Mouse (Mus musculus) midbrain, embryonic 14.5 days (tissue): ENCODE data around the gene Bcl7c. TPM values are rescaled to one million over a fixed set of nuclear protein-coding genes. Genes with fewer than 3 reads are reported as not detected.

ENCODE experiments used
- ATAC-seq: fragments of 200-750 bp; cut with Nextera tagmentation; 2 replicates; pipeline ENCODE4 v1.8.0; 2017; ENCODE audit warnings: moderate number of reproducible peaks, moderate library complexity; ENCODE audit not compliant: low FRiP score, low TSS enrichment
- DNase-seq: peaks from one replicate; pipeline ENCODE4 v3.0.0-alpha.2; 2015
- H3K27ac ChIP-seq: fragments of 300-500 bp; sonication (generic); replicated peaks from 2 replicates; pipeline ENCODE4 v1.5.1; 2014; ENCODE audit warnings: mild to moderate bottlenecking, low read depth, low read length, moderate library complexity
- H3K27me3 ChIP-seq: fragments of 300-500 bp; sonication (generic); 2 replicates; pipeline ENCODE4 v1.6.1; 2014; ENCODE audit warnings: low read length, control low read depth, mixed read lengths; ENCODE audit not compliant: control insufficient read depth, insufficient read depth
- H3K36me3 ChIP-seq: fragments of 300-500 bp; sonication (generic); 2 replicates; pipeline ENCODE4 v1.6.1; 2014; ENCODE audit warnings: low read length, control low read depth; ENCODE audit not compliant: control insufficient read depth, insufficient read depth
- H3K4me1 ChIP-seq: fragments of 300-500 bp; sonication (generic); 2 replicates; pipeline ENCODE4 v1.6.1; 2014; ENCODE audit warnings: mild to moderate bottlenecking, antibody characterized with exemption, low read length, control low read depth; ENCODE audit not compliant: control insufficient read depth, insufficient read depth
- H3K4me2 ChIP-seq: fragments of 300-500 bp; sonication (generic); 2 replicates; pipeline ENCODE4 v1.6.1; 2014; ENCODE audit warnings: mild to moderate bottlenecking, low read length, moderate library complexity
- H3K4me3 ChIP-seq: fragments of 300-500 bp; sonication (generic); replicated peaks from 2 replicates; pipeline ENCODE4 v1.5.1; 2014; ENCODE audit warnings: low read depth, low read length
- H3K9ac ChIP-seq: fragments of 300-500 bp; sonication (generic); replicated peaks from 2 replicates; pipeline ENCODE4 v1.6.1; 2014; ENCODE audit warnings: mild to moderate bottlenecking, low read length, moderate library complexity
- H3K9me3 ChIP-seq: fragments of 300-500 bp; sonication (generic); 2 replicates; pipeline ENCODE4 v1.6.1; 2016; ENCODE audit warnings: low read length, control low read depth, mixed read lengths; ENCODE audit not compliant: control insufficient read depth
- WGBS: fragments of 180-500 bp; shearing (Covaris S2); extraction: QIAGEN DNeasy Blood & Tissue Kit; methylation state at CpG from one replicate; pipeline ENCODE4 v1.1.7; 2014; 5-methylcytosine and 5-hydroxymethylcytosine counted together
- polyA plus RNA-seq: library from polyadenylated mRNA; unstranded; fragments of >200 nt; fragmentation: Nextera tagmentation; extraction: Ambion mirVana; gene quantifications from 2 replicates; pipeline ENCODE4 v1.2.1, GENCODE M21; 2014

Bcl7c gene
- polyA plus RNA-seq, 1 experiment from 2014 or later: 54.0 TPM

DNA sequence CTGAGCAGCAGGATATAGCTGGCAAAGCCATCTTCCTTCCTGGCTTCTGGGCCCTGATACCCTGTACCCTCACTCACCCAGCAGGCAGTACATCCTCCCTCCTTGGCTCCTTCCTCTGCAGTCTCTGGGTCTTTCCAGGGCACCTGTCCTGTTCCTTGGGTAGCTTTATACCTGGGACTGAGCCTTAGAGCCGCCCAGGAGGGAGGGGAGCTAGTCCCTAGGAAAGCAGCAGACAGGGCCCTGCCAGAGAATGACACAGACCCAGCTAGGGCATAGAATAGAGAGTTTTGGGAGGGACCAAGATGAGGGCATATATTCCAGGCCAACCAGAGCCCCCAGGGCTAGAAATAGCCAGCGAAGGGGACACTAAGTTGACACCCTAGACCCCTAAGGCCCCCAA, 16.8 kb upstream of the Bcl7c start:
- no peaks in the 10 kb centered on the region for H3K9me3 ChIP-seq
- no peak overlapping the region for H3K27ac ChIP-seq
- WGBS: 34% methylated on average over 2 of the region's 2 CpGs
- H3K27me3 ChIP-seq: no peaks in the 10 kb centered on the region
- no peaks in the 10 kb centered on the region for H3K4me1 ChIP-seq
- no peak for DNase-seq
- no peak overlapping the region for H3K9ac ChIP-seq
- no peak overlapping the region for H3K4me2 ChIP-seq
- H3K4me3 ChIP-seq: no peak overlapping the region
- H3K36me3 ChIP-seq: no peaks in the 10 kb centered on the region
- ATAC-seq: no peak

DNA sequence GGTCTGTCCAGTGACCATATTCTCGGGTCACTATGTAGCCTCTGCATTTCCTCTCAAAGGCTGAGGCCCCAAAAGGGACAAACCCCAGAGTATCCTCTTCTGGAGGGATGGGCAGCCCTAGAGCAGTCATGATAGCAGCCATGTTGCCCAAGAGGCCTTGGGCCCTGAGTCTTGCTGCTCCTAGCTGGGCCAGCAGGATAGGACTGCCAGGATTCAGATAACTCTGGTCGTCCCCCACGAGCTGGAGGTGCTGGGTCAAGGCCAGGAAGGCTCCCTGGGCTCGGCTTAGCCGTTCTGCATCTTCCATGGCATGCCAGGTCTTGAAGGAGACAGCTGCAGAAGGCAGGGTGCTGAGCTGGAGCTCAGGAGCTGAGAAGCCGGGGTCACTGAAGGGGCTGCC, 10.5 kb upstream of the Bcl7c start:
- Histone ChIP-seq H3K27me3 (no peaks in the 10 kb centered on the region), H3K4me2 (no peak overlapping the region), H3K36me3 (no peaks in the 10 kb centered on the region), H3K4me3 (no peak overlapping the region), H3K27ac (no peak overlapping the region), H3K9ac (no peak overlapping the region), H3K9me3 (no peaks in the 10 kb centered on the region), H3K4me1 (peaks cover 7% of the 10 kb centered on the region)
- DNase-seq (no peak), ATAC-seq (no peak)
- WGBS: 91% methylated on average over 6 of the region's 6 CpGs

DNA sequence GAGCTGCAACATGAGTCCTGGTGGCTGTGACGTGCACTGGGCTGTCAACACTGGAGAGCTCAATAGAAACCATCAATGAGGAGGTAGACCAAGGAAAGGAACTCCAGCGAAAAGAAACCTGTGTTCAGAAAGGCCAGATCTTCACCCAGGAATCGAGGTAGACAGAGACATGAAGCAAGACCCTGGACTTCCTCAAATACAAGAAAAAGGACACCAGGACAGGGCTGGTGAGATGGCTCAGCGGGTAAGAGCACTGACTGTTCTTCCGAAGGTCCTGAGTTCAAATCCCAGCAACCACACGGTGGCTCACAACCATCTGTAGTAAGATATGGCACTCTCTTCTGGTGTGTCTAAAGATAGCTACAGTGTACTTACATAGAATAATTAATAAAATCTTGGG, 9.6 kb upstream of the Bcl7c start:
- 92% methylated on average over 6 of the region's 6 CpGs for WGBS
- Histone ChIP-seq H3K9me3 (no peaks in the 10 kb centered on the region), H3K36me3 (no peaks in the 10 kb centered on the region), H3K4me1 (peaks cover 7% of the 10 kb centered on the region), H3K4me3 (no peak overlapping the region), H3K9ac (no peak overlapping the region), H3K27ac (no peak overlapping the region), H3K27me3 (no peaks in the 10 kb centered on the region), H3K4me2 (no peak overlapping the region)
- DNase-seq (no peak), ATAC-seq (no peak)

DNA sequence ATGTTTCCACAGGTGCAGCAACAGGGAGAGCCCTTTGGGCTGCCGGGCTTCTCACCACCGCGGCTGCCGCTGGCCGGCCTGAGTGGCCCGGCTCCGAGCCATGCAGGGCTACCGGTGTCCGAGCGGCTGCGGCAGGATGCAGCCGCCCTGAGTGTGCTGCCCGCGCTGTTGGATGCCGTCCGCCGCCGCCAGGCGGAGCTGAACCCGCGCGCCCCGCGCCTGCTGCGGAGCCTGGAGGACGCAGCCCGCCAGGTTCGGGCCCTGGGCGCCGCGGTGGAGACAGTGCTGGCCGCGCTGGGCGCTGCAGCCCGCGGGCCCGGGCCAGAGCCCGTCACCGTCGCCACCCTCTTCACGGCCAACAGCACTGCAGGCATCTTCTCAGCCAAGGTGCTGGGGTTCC, 8.3 kb upstream of the Bcl7c start:
- WGBS: 1% methylated on average over 41 of the region's 41 CpGs
- peak; percentile 78 for DNase-seq
- H3K4me1 ChIP-seq: peaks cover 7% of the 10 kb centered on the region
- peak overlapping the region; percentile 30 for H3K4me3 ChIP-seq
- no peaks in the 10 kb centered on the region for H3K27me3 ChIP-seq
- no peak overlapping the region for H3K27ac ChIP-seq
- H3K36me3 ChIP-seq: no peaks in the 10 kb centered on the region
- no peaks in the 10 kb centered on the region for H3K9me3 ChIP-seq
- peak overlapping the region; percentile 56 for H3K4me2 ChIP-seq
- peak; percentile 18; the same call in 1 of the 2 replicates for ATAC-seq
- H3K9ac ChIP-seq: peak overlapping the region; percentile 49

DNA sequence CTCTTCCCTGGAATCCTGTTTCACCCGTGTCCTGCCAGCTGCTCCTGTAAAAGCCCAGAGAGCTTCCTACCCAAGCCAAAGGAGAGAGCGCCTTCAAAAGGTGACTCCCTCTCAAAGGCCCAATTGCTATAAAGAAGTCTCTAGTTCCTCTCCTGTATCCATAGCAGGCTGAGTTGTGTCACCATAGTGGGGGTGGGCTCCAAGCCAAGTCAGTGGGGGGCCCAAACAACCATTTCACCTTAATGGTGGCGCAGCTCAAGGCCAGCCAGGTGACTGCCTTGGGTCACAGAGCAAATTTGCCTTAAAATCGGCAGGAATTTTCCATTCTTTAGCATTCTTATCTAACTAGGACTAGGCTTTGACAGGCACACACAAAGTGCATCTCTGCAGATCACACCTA, 6.1 kb upstream of the Bcl7c start:
- Histone ChIP-seq H3K9ac (no peak overlapping the region), H3K4me2 (no peak overlapping the region), H3K4me3 (no peak overlapping the region), H3K27ac (no peak overlapping the region), H3K36me3 (no peaks in the 10 kb centered on the region), H3K27me3 (no peaks in the 10 kb centered on the region), H3K9me3 (no peaks in the 10 kb centered on the region), H3K4me1 (peaks cover 7% of the 10 kb centered on the region)
- no peak for DNase-seq
- no peak for ATAC-seq
- WGBS: 87% methylated on average over 4 of the region's 4 CpGs

DNA sequence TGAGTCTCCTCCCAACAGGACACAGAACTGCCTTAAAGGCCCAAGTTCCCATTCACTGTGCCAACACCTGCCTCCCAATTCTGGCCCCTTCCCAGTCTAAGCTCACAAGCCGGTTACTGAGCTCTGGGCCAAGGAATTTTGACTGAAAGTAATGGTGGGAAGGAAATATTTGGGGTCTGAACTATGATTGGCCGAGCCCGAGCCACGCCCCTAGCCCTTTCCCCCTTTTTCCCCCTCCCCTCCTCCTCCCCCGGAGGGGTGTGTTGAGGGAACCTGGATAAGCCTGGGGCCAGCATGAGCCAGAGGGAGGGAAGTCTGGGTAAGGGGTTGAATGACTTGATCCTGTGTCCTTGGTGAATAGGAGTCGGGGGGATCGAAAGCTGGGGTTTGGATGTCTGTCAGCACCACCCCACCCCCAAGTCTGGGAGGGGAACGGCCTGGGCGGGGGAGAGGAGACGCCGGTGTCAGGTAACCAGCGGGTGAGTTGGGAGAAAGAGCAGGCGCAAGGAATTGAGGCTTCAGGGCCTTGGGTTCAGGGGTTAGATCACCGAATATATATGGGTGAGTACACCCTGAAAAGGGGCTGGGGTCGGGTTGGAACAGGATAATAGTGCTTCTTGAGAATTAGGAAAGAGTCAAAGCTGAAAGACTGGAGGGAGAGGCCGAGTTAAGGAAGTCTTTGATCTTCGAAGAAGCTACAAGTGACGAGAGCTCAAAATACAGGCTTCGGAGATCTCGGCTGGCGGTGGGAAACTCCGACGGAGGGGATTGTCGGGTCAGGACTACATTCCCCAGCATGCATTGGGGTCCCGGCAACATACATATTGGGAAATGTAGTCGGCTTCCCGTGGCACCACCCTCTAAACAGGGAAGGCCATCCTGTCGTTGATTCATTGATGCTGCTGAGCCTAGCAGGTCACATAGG, 4.0 kb upstream of the Bcl7c start, which contains the start of gene Ctf1:
TSS of gene Ctf1 (plus strand) at position 276 of the 925 bp plus-strand sequence.
- 1% methylated on average over 28 of the region's 28 CpGs for WGBS
- Histone ChIP-seq H3K4me2 (peak within 1 kb of the TSS; percentile 54), H3K36me3 (no peaks in the 10 kb centered on the region), H3K27me3 (no peaks in the 10 kb centered on the region), H3K4me3 (peak within 1 kb of the TSS; percentile 21), H3K9me3 (no peaks in the 10 kb centered on the region), H3K27ac (peak within 1 kb of the TSS; percentile 32; the same call in 1 of the 2 replicates), H3K9ac (no peak within 1 kb of the TSS), H3K4me1 (peaks cover 15% of the 10 kb centered on the region)
- ATAC-seq: peak; percentile 66; the same call in 1 of the 2 replicates
- DNase-seq: peak; percentile 91

DNA sequence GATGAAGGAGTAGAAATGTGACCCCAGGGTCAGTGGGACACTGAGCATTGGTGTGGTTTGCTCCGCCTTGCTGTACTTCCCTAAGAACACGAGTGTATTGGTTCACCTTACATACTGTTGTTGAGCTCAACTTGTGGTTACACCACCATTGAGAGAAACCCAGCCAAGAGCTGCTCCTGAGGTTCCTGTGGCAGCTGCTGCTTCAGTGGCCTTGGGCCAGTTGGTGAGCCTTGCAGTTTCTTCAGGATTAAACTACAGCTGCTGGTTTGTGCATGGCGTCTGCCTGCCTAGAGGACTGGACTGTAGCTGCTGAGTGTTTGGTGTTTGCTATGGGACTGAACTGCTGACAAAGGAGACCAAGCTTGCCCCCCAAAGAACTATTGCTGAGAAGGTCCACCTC, 2.7 kb upstream of the Bcl7c start:
- DNase-seq: no peak

DNA sequence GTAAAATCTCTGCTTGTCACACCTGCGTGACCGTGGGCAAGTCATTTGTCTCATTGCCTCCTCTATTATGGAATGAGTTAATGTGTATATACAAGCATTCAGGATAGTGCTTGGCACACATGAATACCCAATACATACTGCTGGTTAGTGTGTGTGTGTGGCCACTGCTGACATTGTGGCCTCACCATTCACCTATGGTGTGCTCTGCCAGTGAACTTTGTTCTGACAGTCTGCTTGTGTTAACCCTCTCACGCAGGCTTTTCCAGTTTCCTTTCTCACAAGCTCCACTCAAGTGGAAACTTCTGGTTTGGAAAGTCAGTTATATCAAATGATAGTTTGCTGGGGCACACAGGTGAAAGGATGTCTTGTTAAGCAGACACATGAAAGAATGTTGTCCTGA, 2.3 kb upstream of the Bcl7c start:
- peaks cover 5% of the 10 kb centered on the region for H3K36me3 ChIP-seq
- no peak for ATAC-seq

More for the DNA sequence above, 2.7 kb upstream of the Bcl7c start:
- no peak overlapping the region for H3K4me2 ChIP-seq
- no peaks in the 10 kb centered on the region for H3K27me3 ChIP-seq
- peaks cover 18% of the 10 kb centered on the region for H3K4me1 ChIP-seq
- H3K27ac ChIP-seq: no peak overlapping the region
- no peaks in the 10 kb centered on the region for H3K9me3 ChIP-seq
- H3K4me3 ChIP-seq: no peak overlapping the region
- no peak for ATAC-seq
- H3K9ac ChIP-seq: no peak overlapping the region
- H3K36me3 ChIP-seq: peaks cover under 1% of the 10 kb centered on the region; the same call in 1 of the 2 replicates
- 77% methylated on average over 3 of the region's 3 CpGs for WGBS

More for the DNA sequence above, 2.3 kb upstream of the Bcl7c start:
- H3K4me2 ChIP-seq: no peak overlapping the region
- 91% methylated on average over 3 of the region's 3 CpGs for WGBS
- H3K4me1 ChIP-seq: peaks cover 18% of the 10 kb centered on the region
- no peak overlapping the region for H3K27ac ChIP-seq
- no peak overlapping the region for H3K9ac ChIP-seq
- H3K4me3 ChIP-seq: no peak overlapping the region
- no peak for DNase-seq
- no peaks in the 10 kb centered on the region for H3K27me3 ChIP-seq
- no peaks in the 10 kb centered on the region for H3K9me3 ChIP-seq
